Mouse (Mus musculus) liver, adult (tissue): Measurements from ENCODE around the gene Mrpl16.
A peak's percentile ranks its signal among the peaks of the same experiment; 100 is the strongest.

ENCODE experiments used
- GATA4 ChIP-seq: IDR thresholded peaks from 2 replicates; pipeline ENCODE4 v1.6.1; 2014; ENCODE audit warnings: mild to moderate bottlenecking, low read length; ENCODE audit not compliant: insufficient replicate concordance

The Mrpl16 gene

GRCm38 (mm10) chr19:11770205-11770892, at the start of gene Mrpl16:
TSS of gene Mrpl16 (plus strand) at chr19:11770391.
- peak; percentile 75; the same call in 1 of the 2 replicates for TF ChIP-seq GATA4

- no peak for TF ChIP-seq GATA4
Observed at GRCm38 (mm10) chr19:11723870-11724269, 46.3 kb upstream of the Mrpl16 start.

GRCm38 (mm10) chr19:11724275-11724674, 45.9 kb upstream of the Mrpl16 start:
- TF ChIP-seq GATA4, result no peak

GRCm38 (mm10) chr19:11725915-11726314, 44.3 kb upstream of the Mrpl16 start:
- no peak for TF ChIP-seq GATA4

GRCm38 (mm10) chr19:11727304-11727703, 42.9 kb upstream of the Mrpl16 start:
- no peak for TF ChIP-seq GATA4

GRCm38 (mm10) chr19:11730278-11730677, 39.9 kb upstream of the Mrpl16 start:
- TF ChIP-seq GATA4, result no peak

GRCm38 (mm10) chr19:11736455-11736854, 33.7 kb upstream of the Mrpl16 start:
- no peak for TF ChIP-seq GATA4

- no peak for TF ChIP-seq GATA4
Observed at GRCm38 (mm10) chr19:11745680-11746079, 24.5 kb upstream of the Mrpl16 start.

GRCm38 (mm10) chr19:11747298-11747697, 22.9 kb upstream of the Mrpl16 start, which contains the start of gene Gif:
TSS of gene Gif (plus strand) at chr19:11747554.
- TF ChIP-seq GATA4, result no peak

GRCm38 (mm10) chr19:11765059-11765458, 5.1 kb upstream of the Mrpl16 start:
- no peak for TF ChIP-seq GATA4

GRCm38 (mm10) chr19:11766413-11766812, 3.8 kb upstream of the Mrpl16 start:
- no peak for TF ChIP-seq GATA4

- no peak for TF ChIP-seq GATA4
Observed at GRCm38 (mm10) chr19:11768163-11768562, 2.0 kb upstream of the Mrpl16 start.

GRCm38 (mm10) chr19:11769257-11769920, 802 bp upstream of the Mrpl16 start:
- TF ChIP-seq GATA4, result no peak

GRCm38 (mm10) chr19:11777191-11777865, 7.1 kb downstream of the Mrpl16 start:
- no peak for TF ChIP-seq GATA4

GRCm38 (mm10) chr19:11785409-11786154, 15.4 kb downstream of the Mrpl16 start:
- TF ChIP-seq GATA4, result no peak
